Mouse (Mus musculus): Measurements from ENCODE around the gene Micu1. TPM values are rescaled to one million over a fixed set of nuclear protein-coding genes. Genes with fewer than 3 reads are reported as not detected.

The Micu1 gene
- polyA plus RNA-seq, 1 experiment from 2014 or later = 87.9 TPM

- Histone ChIP-seq H3K4me3 (no peak overlapping the region), H3K4me1 (replicated peaks) (peaks cover 80% of the 10 kb centered on the region), H3K9ac (peak overlapping the region; percentile 60), H3K27me3 (no peaks in the 10 kb centered on the region), H3K36me3 (peaks cover 40% of the 10 kb centered on the region), H3K27ac (replicated peaks) (peak overlapping the region; percentile 98), H3K9me3 (no peaks in the 10 kb centered on the region), H3K4me2 (peak overlapping the region; percentile 25)
- WGBS = 39% methylated on average over 3 of the region's 3 CpGs
- ATAC-seq (ENCODE audit: low read depth) = peak; percentile 21
Measured at GRCm38 (mm10) chr10:59896911-59897331, 194.6 kb downstream of the Micu1 start.

DNA sequence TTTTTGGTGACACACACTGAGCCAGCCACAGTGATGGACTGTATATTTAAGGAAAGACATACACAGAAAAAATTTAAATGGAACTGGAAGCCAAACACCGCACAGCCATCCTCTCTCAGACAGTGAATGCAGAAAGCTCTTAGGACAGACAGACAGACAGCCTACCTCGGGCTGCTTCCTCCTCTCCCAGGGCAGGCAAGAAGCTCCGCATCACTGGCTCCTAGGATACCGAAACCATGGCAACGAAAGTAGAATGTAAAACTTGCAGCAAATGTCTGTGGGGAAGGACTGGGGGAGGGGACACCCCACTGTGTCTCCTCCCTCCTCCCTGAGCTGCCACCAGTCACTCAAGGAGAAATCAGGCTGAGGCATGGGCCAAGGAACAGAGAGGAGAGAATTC lies 195.2 kb downstream of the Micu1 start:
- Histone ChIP-seq H3K4me3 (no peak overlapping the region), H3K9ac (peak overlapping the region; percentile 60; the same call in 1 of the 2 replicates), H3K9me3 (no peaks in the 10 kb centered on the region), H3K27ac (replicated peaks) (peak overlapping the region; percentile 98), H3K4me2 (peak overlapping the region; percentile 25), H3K27me3 (no peaks in the 10 kb centered on the region), H3K4me1 (replicated peaks) (peaks cover 86% of the 10 kb centered on the region), H3K36me3 (peaks cover 34% of the 10 kb centered on the region)
- WGBS = 8% methylated on average over 5 of the region's 5 CpGs
- peak; percentile 16; the same call in 1 of the 2 replicates for ATAC-seq (ENCODE audit: low read depth)

- H3K9ac ChIP-seq = peak overlapping the region; percentile 60
Measured at GRCm38 (mm10) chr10:59898180-59898778, 196.0 kb downstream of the Micu1 start.

GRCm38 (mm10) chr10:59898935-59899334 lies 196.7 kb downstream of the Micu1 start:
- Histone ChIP-seq H3K4me1 (replicated peaks) (peaks cover 90% of the 10 kb centered on the region), H3K27ac (replicated peaks) (peak overlapping the region; percentile 98), H3K9me3 (no peaks in the 10 kb centered on the region), H3K4me3 (no peak overlapping the region), H3K9ac (peak overlapping the region; percentile 60), H3K36me3 (peaks cover 29% of the 10 kb centered on the region), H3K27me3 (no peaks in the 10 kb centered on the region), H3K4me2 (peak overlapping the region; percentile 31)
- ATAC-seq (ENCODE audit: low read depth) = no peak
- WGBS = 31% methylated on average over 2 of the region's 2 CpGs

More at GRCm38 (mm10) chr10:59898180-59898778, 196.0 kb downstream of the Micu1 start:
- H3K36me3 ChIP-seq = peaks cover 30% of the 10 kb centered on the region
- 42% methylated on average over 9 of the region's 9 CpGs for WGBS
- no peaks in the 10 kb centered on the region for H3K9me3 ChIP-seq
- H3K4me3 ChIP-seq = no peak overlapping the region
- peak overlapping the region; percentile 98 for H3K27ac ChIP-seq (replicated peaks)
- peaks cover 91% of the 10 kb centered on the region for H3K4me1 ChIP-seq (replicated peaks)
- H3K27me3 ChIP-seq = no peaks in the 10 kb centered on the region
- ATAC-seq (ENCODE audit: low read depth) = no peak
- H3K4me2 ChIP-seq = no peak overlapping the region

DNA sequence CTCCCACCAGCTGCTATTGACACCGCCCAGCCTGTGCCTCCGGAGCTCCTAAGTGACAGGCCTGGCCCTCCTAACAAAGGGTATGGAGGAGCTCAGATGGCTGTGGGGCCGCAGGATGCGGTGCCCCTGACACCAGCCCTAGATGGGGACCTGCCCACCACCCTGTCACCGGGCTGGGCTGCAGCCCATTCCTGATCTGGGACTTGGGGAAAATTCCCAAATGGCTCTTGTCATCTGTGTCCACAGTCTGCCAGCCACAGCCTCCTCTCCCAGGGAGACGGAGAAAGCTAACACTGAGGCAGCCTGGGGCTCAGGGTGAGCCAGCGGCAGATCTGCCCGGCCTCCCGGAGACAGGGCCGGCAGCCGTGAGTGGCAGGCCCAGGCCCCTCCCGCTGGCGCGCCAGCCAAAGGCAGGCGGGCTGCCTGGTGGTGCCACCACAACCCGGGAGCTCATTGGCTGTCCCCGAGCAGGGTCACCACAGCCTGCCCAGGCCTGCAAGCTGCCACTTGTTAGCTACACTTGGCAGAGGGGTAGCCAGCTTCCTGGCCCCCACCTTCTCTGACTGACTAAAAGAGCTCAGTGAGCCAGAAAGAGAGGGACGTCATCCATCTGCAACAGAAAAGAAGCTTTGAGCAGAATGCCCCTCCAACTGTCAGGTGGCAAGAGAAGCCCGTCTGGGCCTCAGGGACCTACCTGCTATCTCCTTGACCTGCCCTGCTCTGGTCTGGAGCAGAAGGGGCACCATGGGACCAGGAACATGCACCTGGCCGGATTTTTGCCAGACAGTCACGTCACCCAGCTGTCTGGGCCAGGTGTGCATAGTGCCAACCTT lies 197.3 kb downstream of the Micu1 start:
- H3K36me3 ChIP-seq = peaks cover 23% of the 10 kb centered on the region
- WGBS = 5% methylated on average over 21 of the region's 21 CpGs
- H3K27ac ChIP-seq (replicated peaks) = peak overlapping the region; percentile 98
- no peak overlapping the region for H3K4me3 ChIP-seq
- H3K9ac ChIP-seq = peak overlapping the region; percentile 60
- no peaks in the 10 kb centered on the region for H3K27me3 ChIP-seq
- no peaks in the 10 kb centered on the region for H3K9me3 ChIP-seq
- peak; percentile 86 for ATAC-seq (ENCODE audit: low read depth)
- H3K4me1 ChIP-seq (replicated peaks) = peaks cover 87% of the 10 kb centered on the region
- peak overlapping the region; percentile 31 for H3K4me2 ChIP-seq

- H3K4me2 ChIP-seq = peak overlapping the region; percentile 31
- no peaks in the 10 kb centered on the region for H3K9me3 ChIP-seq
- H3K36me3 ChIP-seq = peaks cover 23% of the 10 kb centered on the region
- ATAC-seq (ENCODE audit: low read depth) = no peak
- peak overlapping the region; percentile 41; the same call in 1 of the 2 replicates for H3K9ac ChIP-seq
- peaks cover 85% of the 10 kb centered on the region for H3K4me1 ChIP-seq (replicated peaks)
- no peaks in the 10 kb centered on the region for H3K27me3 ChIP-seq
- 30% methylated on average over 4 of the region's 4 CpGs for WGBS
- peak overlapping the region; percentile 98 for H3K27ac ChIP-seq (replicated peaks)
- H3K4me3 ChIP-seq = no peak overlapping the region
Measured at GRCm38 (mm10) chr10:59900174-59900435, 197.8 kb downstream of the Micu1 start.

- H3K4me2 ChIP-seq = no peak overlapping the region
- peaks cover 79% of the 10 kb centered on the region for H3K4me1 ChIP-seq (replicated peaks)
- peak overlapping the region; percentile 98 for H3K27ac ChIP-seq (replicated peaks)
- no peak for ATAC-seq (ENCODE audit: low read depth)
- H3K27me3 ChIP-seq = no peaks in the 10 kb centered on the region
- H3K4me3 ChIP-seq = no peak overlapping the region
- no peaks in the 10 kb centered on the region for H3K9me3 ChIP-seq
- no peak overlapping the region for H3K9ac ChIP-seq
- H3K36me3 ChIP-seq = peaks cover 14% of the 10 kb centered on the region
- 53% methylated on average over 4 of the region's 4 CpGs for WGBS
Measured at GRCm38 (mm10) chr10:59900939-59901338, 198.7 kb downstream of the Micu1 start.

GRCm38 (mm10) chr10:59901463-59901862 lies 199.2 kb downstream of the Micu1 start:
- Histone ChIP-seq H3K27ac (replicated peaks) (no peak overlapping the region; the same call in 1 of the 2 replicates), H3K4me1 (replicated peaks) (peaks cover 74% of the 10 kb centered on the region), H3K27me3 (no peaks in the 10 kb centered on the region), H3K4me3 (no peak overlapping the region), H3K4me2 (no peak overlapping the region), H3K9ac (no peak overlapping the region), H3K36me3 (peaks cover 9% of the 10 kb centered on the region), H3K9me3 (no peaks in the 10 kb centered on the region)
- WGBS = 85% methylated on average over 1 of the region's 1 CpGs
- no peak for ATAC-seq (ENCODE audit: low read depth)

DNA sequence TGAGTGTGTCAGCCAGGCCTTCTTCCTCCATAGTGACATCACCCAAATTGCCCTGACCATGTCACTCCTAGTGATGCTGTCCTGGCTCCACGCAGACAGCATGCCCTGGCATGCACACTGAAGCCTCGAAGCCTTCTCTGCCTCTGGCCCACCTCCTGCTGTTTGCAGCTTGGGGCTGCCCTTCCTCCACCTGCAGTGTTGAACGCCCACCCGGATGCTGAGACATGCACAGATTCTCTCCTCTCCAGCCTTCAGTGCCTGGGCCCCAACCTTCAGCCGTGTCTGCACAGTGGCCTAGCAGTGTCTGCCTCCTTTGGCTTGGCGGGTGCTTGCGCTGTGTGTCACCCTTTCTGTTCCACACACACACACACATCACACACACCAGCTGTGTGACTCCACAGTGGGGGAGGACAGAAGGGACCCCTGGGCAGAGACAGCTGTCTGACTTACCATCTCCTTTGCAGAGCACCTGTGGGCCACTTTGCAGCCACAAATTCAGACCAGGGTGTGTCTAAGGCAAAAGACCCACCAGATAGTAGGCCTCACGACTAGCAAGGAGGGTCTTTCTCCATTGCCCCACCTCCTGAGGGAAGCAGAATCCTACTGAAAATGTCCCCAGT lies 199.8 kb downstream of the Micu1 start:
- WGBS = 68% methylated on average over 8 of the region's 8 CpGs

GRCm38 (mm10) chr10:59902606-59902990 lies 200.3 kb downstream of the Micu1 start:
- Histone ChIP-seq H3K36me3 (0 out of 2 replicates have a peak, but pooled peaks cover 5% of the 10 kb centered on the region), H3K27ac (replicated peaks) (peak overlapping the region; percentile 24; the same call in 1 of the 2 replicates), H3K4me2 (no peak overlapping the region), H3K4me1 (replicated peaks) (peaks cover 69% of the 10 kb centered on the region), H3K9ac (0 out of 2 replicates have a peak overlapping the region, but pooled peaks have one; percentile 22), H3K4me3 (no peak overlapping the region), H3K27me3 (no peaks in the 10 kb centered on the region), H3K9me3 (no peaks in the 10 kb centered on the region)
- no peak for ATAC-seq (ENCODE audit: low read depth)
- WGBS = 67% methylated on average over 8 of the region's 8 CpGs

More for the DNA sequence above, 199.8 kb downstream of the Micu1 start:
- Histone ChIP-seq H3K27ac (replicated peaks) (0 out of 2 replicates have a peak overlapping the region, but pooled peaks have one; percentile 24), H3K4me1 (replicated peaks) (peaks cover 69% of the 10 kb centered on the region), H3K4me3 (no peak overlapping the region), H3K27me3 (no peaks in the 10 kb centered on the region), H3K4me2 (no peak overlapping the region), H3K9ac (no peak overlapping the region), H3K9me3 (no peaks in the 10 kb centered on the region), H3K36me3 (0 out of 2 replicates have a peak, but pooled peaks cover 5% of the 10 kb centered on the region)
- ATAC-seq (ENCODE audit: low read depth) = no peak

DNA sequence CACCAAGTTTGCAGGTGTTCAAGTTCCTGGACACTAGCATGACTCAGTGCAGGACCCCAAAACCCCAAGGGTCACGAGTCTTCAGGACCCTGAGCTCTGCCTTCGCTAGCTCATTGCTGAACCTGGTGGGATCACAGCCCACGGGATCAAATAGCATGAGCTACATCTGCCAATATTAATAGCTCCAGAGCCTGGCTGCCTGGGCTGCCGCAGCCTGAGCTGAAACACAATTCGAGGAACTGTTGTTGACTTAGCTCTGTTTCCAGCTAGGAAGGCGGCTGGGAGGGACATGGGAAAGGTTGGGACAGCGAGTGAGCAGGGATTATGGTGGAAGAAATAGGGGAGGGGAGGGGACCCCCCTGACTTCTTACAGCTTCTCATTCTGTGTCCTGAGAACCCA lies 200.9 kb downstream of the Micu1 start:
- H3K9ac ChIP-seq = peak overlapping the region; percentile 23; the same call in 1 of the 2 replicates
- H3K4me2 ChIP-seq = no peak overlapping the region
- peak overlapping the region; percentile 24; the same call in 1 of the 2 replicates for H3K27ac ChIP-seq (replicated peaks)
- H3K4me3 ChIP-seq = no peak overlapping the region
- H3K9me3 ChIP-seq = no peaks in the 10 kb centered on the region
- peaks cover 69% of the 10 kb centered on the region for H3K4me1 ChIP-seq (replicated peaks)
- ATAC-seq (ENCODE audit: low read depth) = no peak
- WGBS = 66% methylated on average over 7 of the region's 7 CpGs
- H3K27me3 ChIP-seq = no peaks in the 10 kb centered on the region
- H3K36me3 ChIP-seq = 0 out of 2 replicates have a peak, but pooled peaks cover 3% of the 10 kb centered on the region

Data from neural tube, embryonic 13.5 days (tissue).